Mouse (Mus musculus) midbrain, embryonic 11.5 days (tissue): ENCODE data around the gene Gbp2b. TPM values are rescaled to one million over a fixed set of nuclear protein-coding genes. Genes with fewer than 3 reads are reported as not detected.
A peak's percentile ranks its signal among the peaks of the same experiment; 100 is the strongest.

Experiments used
- ATAC-seq: fragments of 200-750 bp; cut with Nextera tagmentation; 2 replicates; pipeline ENCODE4 v1.8.0; 2017; ENCODE audit warnings: moderate TSS enrichment, moderate library complexity; ENCODE audit not compliant: low FRiP score
- DNase-seq: peaks from one replicate; pipeline ENCODE4 v3.0.0; 2015; ENCODE audit warnings: low spot score; ENCODE audit errors: missing footprints
- H3K27ac ChIP-seq: fragments of 300-500 bp; sonication (generic); 2 replicates; pipeline ENCODE4 v1.5.1; 2014; ENCODE audit warnings: low read depth, low read length
- H3K27me3 ChIP-seq: fragments of 300-500 bp; sonication (generic); 2 replicates; pipeline ENCODE4 v1.6.1; 2014; ENCODE audit warnings: mild to moderate bottlenecking, low read length, moderate library complexity, mixed read lengths; ENCODE audit not compliant: control insufficient read depth, insufficient read depth
- H3K36me3 ChIP-seq: fragments of 300-500 bp; sonication (generic); 2 replicates; pipeline ENCODE4 v1.6.1; 2014; ENCODE audit warnings: mild to moderate bottlenecking, low read length, moderate library complexity, mixed read lengths; ENCODE audit not compliant: control insufficient read depth, insufficient read depth
- H3K4me1 ChIP-seq: fragments of 300-500 bp; sonication (generic); 2 replicates; pipeline ENCODE4 v1.6.1; 2014; ENCODE audit warnings: low read length; ENCODE audit not compliant: control insufficient read depth, insufficient read depth
- H3K4me2 ChIP-seq: fragments of 300-500 bp; sonication (generic); 2 replicates; pipeline ENCODE4 v1.6.1; 2014; ENCODE audit warnings: mild to moderate bottlenecking, moderate library complexity
- H3K4me3 ChIP-seq: fragments of 300-500 bp; sonication (generic); 2 replicates; pipeline ENCODE4 v1.5.1; 2014; ENCODE audit warnings: low read depth, low read length
- H3K9ac ChIP-seq: fragments of 300-500 bp; sonication (generic); 2 replicates; pipeline ENCODE4 v1.6.1; 2014; ENCODE audit warnings: low read length
- H3K9me3 ChIP-seq: fragments of 300-500 bp; sonication (generic); 2 replicates; pipeline ENCODE4 v1.6.1; 2016; ENCODE audit warnings: low read length; ENCODE audit not compliant: control insufficient read depth
- WGBS: fragments of 180-500 bp; shearing (Covaris S2); extraction: QIAGEN DNeasy Blood & Tissue Kit; methylation state at CpG from one replicate; pipeline ENCODE4 v1.1.7; 2014; 5-methylcytosine and 5-hydroxymethylcytosine counted together
- microRNA-seq: library from miRNA; unstranded; fragments of <30 nt; microRNA quantifications from one replicate; pipeline ENCODE4, GENCODE M21; 2017
- polyA plus RNA-seq: library from polyadenylated mRNA; unstranded; fragments of >200 nt; fragmentation: Nextera tagmentation; extraction: Ambion mirVana; gene quantifications from 2 replicates; pipeline ENCODE4 v1.2.1, GENCODE M21; 2014

Gene Gbp2b
- polyA plus RNA-seq, 1 experiment from 2014 or later = not detected

DNA sequence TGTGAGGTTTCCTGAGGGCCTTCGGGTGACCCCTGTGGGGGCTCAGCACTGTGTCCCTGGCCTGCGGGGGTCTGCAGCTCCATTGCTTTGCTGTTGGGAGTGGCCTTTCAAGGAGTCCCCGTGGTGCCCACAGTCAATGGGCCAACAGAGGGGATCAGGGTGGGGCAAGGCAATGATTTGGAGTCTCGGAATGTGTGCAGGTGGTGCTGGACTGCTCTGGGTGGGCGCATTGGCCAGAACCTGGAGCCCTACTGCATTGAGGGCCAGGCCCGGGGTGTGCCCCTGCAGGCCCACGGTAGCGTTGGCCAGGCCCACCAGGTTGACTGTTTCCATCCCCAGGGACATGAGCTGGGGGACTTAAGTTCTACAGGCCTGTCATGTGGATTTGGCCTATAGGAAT, 70.1 kb downstream of the Gbp2b start:
- Histone ChIP-seq H3K4me2 (no peak overlapping the region), H3K36me3 (no peaks in the 10 kb centered on the region), H3K9ac (no peak overlapping the region), H3K9me3 (no peaks in the 10 kb centered on the region; the same call in 1 of the 2 replicates), H3K4me3 (no peak overlapping the region), H3K27ac (no peak overlapping the region), H3K27me3 (no peaks in the 10 kb centered on the region), H3K4me1 (no peaks in the 10 kb centered on the region)
- WGBS = 90% methylated on average over 8 of the region's 8 CpGs
- ATAC-seq = peak; percentile 57
- no peak for DNase-seq

Small RNA genes within 50 kb of the gene (microRNA-seq; reads per million reads assigned to microRNA genes)
- not detected for gene Mir6381

Other genes with a start within 250 kb of the Gbp2b start
- gene Pdlim5, start 199.2 kb upstream of the Gbp2b start, polyA plus RNA-seq = 17.5 and 20.3 TPM in 2 replicates
- not detected in 2 replicates for gene Gbp5, start 100.9 kb upstream of the Gbp2b start, polyA plus RNA-seq
- gene Gbp7, start 64.5 kb upstream of the Gbp2b start, polyA plus RNA-seq = 1.7 and 1.9 TPM in 2 replicates
- 0.46 and 0.65 TPM in 2 replicates for gene Gbp3, start 34.8 kb upstream of the Gbp2b start, polyA plus RNA-seq
- not detected in 2 replicates for gene Gbp2, start 25.8 kb downstream of the Gbp2b start, polyA plus RNA-seq
- gene Kyat3, start 106.2 kb downstream of the Gbp2b start, polyA plus RNA-seq = 8.6 and 9.9 TPM in 2 replicates
- gene Gtf2b, start 170.2 kb downstream of the Gbp2b start, polyA plus RNA-seq = 100 and 105 TPM in 2 replicates